Mouse (Mus musculus) right cerebral cortex, postnatal 14 days (tissue): ENCODE measurements around the gene Hes1.

Source experiments
- DNase-seq: peaks from one replicate; pipeline ENCODE4 v3.0.0; 2022

The Hes1 gene

DNA sequence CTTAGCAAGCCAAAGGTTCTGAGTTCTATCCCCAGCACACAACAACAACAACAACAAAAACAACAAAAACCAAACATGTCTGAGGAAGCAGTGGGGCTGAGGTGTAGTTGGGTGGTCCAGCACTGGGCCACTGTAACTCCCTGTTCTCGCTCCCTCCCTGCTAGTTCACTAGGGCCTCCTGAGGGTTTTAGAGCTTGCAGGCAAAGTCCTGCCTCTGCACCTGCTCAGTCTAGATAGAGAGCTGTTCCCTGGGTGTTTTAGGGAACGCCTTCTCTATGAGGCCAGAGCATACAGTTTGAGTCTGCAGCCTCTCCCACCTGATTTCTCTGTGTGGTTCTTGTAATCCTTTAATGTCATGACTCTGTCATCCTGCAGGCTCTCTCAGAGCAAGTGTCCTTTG lies 11.9 kb upstream of the Hes1 start:
- DNase-seq: no peak

DNA sequence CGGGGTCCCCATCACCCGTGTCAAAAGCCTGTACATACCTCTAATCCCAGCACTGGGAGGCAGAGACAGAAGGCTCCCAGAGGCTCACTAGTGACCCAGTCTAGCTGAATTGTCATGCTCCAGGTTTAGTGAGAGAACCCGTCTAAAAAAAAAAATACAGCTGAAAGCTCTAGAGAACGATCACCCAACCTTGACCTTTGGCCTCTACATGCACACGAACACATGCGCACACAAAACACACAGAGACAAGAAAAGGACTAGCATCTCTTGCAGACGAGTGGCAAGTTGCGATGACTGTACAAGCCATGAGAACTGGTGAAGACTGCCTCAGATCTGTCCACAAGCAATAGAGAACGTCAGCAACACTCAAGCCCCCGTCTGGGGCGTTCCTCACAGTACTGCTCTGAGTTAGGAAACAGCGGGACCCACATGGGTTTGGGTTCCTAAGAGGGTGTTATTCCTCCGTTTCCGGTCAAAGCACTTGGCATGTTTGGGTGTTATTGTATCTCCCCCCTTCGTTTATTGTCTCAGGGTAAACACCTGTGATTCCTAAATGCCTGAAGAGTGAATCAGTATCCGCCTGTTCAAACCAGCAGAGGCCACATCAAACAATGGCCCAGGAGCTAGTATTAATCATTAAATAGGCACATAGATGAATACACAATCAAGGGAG lies 11.2 kb upstream of the Hes1 start:
- no peak for DNase-seq

DNA sequence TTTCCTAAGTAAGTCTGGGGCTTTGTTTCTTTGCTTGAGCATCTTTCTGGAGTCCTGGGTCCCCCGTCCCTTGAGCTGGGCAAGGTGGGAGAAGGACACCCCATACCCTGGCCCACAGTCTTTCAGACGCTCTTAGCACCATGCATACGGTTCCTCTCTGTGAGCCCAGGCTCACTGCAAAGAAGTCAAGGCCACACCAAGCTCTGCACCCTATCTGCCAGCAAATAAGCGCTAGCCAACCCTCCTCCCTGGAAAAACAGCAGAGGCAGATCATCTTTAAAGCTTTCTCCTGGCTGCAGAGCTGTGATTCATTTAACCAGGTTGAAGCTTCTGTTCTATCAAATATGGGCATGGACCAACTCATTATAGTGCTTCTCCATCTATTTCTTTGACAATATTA lies 9.6 kb upstream of the Hes1 start:
- DNase-seq: no peak

DNA sequence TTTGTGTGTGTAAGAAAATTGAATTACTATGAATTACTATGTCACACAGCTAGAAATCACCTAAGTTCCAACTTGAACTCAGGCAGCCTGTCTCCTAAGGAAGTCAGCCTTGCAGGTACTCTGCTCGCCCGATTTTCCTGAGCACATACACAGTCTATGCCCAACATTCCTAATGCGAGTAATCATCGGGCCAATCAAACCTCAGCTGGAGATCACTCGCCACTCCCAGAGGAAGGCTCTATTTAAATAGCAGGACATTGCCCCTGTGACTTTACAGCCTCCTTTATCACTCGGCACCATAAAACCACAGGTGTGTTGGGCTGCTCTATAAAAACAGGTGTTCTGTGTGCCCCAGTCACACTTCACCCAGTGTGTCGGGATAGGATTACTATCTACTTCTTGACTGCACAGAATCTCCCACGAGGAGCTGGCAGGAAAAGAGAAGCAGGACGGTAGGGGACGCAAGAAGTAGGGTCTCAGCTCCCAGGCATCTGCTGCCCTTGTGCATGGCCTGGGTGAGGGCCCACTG lies 8.8 kb upstream of the Hes1 start:
- DNase-seq: no peak

DNA sequence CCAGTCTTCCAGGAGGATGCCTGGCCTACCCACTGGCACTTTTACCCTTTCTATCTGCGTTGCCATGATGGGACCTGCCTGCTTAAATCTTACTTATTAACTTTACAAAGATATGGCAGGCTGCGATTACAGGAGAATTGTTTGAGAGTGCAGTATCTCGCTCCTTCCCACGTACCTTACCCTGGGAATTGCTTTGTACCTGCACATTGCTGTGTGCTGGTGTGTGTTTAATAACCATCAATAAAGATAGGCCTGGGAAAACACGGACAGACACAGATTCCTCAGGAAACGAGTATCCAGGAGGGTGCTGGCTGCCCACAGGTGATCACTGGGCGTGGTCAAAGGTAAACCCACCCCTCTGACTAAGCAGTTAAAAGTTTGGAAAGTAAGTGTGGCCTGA lies 8.3 kb upstream of the Hes1 start:
- no peak for DNase-seq

DNA sequence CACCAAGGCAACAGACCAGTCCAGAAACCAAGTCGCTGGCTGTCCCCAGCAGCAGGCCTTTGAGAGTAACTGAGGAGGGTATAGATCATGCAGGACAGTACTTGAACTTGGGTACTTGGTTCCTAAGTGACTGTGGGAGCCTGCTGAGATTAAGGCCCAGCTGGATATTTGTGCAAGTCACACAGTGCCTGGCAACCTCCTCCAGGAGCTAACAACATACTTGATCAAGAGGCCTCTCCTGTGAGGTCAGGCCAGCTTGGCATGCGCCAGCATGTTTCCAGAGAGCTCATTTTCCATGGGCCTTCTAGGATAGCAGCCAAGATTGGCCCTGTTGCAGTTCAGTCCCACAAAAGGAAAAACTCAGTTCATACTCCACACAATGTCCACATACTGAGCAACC lies 7.3 kb upstream of the Hes1 start:
- DNase-seq: no peak

DNA sequence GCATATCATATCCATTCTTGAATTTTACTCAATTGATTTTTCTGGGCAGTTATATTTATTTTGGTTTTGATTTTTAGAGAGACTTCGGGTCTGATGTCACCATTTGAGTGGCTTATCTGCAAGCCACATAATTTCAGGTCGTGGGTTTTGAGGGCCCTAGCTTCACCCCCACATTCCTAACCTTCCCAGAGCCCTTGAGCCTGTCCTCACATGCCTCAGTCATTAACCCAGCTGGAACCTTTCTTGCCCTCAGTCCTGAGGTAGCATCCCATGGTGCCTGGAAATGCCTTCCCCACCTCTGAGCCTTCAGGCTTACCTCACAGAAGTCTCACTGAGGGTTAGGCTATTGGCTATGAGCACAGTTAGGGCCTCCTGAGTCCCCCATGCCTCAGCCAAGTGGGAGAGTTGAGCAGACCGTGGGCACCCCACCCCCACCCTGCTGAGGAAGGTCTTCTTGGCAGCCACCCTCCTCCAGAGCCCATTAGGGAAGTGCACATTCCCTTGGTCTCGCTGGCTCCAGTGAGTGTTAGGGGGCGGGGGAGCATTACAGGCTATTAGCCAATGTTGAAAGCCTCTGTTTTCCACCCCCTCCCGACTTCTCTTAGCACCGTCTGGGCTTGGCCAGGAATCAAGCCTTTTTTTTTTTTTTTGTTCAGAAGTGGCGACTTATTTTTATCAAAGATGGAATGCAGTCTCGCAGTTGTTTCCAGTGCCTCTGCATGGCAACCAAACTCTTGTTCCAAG lies 5.0 kb upstream of the Hes1 start:
- DNase-seq: peak; percentile 39

DNA sequence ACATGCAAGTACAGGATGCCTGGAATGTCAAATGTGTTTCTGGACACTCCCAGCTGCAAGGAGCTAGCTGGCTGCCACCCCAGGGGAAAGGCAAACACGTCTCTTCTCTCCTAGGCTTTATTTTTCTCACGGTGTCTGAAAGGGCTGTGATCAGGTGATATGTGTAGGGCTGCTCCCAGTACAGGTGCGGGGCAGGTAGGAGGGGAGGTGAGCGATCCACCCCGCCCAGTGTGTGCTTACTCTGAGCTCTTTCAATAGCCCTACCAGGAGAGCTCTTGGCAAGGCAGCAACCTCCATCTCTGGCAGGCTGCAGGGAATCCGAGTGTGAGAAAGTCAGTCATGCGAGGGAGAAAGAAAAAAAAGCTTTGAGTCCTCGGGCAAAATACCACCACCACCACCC lies 3.8 kb upstream of the Hes1 start:
- DNase-seq: no peak

DNA sequence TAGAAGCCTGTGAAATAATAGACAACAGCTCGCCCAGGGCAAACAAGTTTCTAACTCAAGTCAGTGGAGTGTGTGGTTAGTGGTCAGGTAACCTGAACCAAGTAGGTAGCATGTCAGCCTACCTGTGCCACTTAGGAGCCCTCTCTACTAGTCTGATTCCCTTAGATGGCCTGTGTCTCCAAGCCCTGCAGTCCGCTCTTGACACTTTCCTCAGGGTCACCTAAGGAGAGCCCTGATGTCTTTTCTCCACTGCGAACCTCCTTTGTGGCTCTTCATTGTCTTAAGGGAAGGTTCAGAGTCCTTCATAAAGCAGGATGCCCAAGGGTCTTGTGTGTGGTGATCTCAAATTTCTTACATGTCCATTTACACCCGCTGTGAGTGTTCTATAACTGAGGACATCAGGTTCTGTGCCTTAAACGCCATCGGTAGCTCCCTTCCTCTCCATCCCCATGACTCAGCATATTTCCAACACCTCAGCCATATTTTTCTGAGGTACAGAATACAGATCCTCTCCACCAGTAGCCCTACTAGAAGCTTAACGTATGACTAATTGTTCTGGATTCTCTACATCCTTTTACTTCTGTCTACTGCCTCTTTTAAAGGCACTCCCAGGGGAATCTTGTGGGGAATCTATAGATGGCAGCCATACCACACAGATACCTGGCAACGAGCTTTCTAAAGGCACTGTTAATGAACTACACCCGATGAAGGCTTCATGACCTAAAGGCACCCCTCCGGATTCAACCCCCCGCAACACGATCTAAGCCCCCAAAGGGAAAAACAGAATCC lies 1.7 kb upstream of the Hes1 start:
- DNase-seq: no peak

DNA sequence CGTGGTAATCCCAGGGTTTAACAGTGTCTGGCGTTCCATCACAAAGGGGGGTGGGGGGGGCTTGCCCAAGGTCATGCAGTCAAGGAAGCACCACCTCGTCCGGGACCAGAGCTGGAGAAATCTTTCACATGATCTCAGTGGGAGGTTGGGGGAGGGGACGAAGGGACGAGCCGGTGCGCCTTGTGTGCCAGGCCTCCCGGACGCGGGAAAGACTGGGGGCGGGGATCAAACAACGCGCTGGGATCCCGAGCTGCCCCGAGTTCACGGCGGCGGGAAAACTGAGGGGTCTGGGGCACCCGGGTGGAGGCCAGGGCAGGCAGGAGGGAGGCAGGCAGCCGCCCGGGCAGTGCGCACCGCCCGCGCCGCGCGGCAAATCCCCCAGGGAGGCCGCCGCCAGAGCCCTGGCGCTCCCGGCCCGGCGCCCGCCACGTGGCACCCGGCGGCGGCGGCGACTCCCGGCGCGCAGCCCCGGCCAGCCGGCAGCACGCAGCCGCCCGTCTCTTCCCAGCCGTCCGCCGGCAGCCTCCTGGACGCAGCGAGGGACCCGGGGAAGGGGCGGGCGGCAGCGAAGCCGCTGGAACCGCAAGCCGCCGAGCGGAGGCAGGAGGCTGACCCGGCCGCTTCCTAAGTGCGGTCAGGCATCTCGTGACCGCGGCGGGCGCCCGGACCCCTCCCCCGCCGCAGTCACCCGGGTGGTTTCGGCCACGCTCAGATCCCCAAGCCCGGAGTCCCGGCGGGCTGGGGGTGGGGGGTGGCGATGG lies 883 bp upstream of the Hes1 start:
- DNase-seq: peak; percentile 64

DNA sequence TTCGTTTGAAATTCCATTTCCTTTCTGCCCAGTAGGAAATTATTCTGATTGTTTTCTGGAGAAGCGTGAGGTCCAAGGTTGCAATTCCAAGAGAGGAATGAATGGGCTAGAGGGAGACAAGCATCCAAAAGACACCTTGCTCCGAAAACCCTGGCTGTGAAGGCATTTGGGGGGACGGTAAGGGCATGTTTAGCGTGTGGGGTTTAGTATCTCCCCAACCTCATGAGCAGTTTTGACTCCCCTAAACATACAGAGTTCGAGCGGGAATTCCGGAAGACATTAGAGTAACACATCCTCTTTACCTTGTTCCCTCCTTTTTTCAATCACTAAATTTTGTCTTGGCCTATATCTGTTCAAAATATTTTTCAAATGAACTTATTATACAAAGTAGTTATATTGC lies 429 bp downstream of the Hes1 start:
- DNase-seq: no peak

DNA sequence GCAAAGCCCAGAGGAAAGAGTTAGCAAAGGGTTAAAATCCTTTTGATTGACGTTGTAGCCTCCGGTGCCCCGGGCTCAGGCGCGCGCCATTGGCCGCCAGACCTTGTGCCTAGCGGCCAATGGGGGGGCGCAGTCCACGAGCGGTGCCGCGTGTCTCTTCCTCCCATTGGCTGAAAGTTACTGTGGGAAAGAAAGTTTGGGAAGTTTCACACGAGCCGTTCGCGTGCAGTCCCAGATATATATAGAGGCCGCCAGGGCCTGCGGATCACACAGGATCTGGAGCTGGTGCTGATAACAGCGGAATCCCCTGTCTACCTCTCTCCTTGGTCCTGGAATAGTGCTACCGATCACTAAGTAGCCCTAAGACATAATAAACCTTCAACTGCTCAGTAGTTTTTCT lies 893 bp downstream of the Hes1 start:
- DNase-seq: peak; percentile 86

DNA sequence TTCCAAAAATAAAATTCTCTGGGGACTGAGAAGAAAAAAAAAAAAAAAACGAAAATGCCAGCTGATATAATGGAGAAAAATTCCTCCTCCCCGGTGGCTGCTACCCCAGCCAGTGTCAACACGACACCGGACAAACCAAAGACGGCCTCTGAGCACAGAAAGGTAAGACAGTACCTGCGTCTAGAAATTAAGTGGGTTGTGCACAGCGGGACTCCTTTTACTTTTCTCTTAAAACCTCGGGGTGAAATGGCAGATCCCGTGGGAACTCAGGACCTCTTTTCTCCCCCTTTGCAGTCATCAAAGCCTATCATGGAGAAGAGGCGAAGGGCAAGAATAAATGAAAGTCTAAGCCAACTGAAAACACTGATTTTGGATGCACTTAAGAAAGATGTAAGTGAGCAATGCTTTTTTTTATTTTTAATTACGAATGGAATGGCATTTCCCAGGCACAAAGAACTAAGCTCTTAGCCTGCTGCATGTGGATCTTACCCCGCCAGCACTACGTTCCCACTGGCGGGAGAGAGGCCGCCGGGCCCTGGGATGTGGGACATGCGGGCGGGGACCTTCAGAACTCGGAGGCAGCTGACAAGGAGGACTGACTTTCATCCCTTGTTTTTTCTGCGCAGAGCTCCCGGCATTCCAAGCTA lies 1.5 kb downstream of the Hes1 start:
- no peak for DNase-seq

DNA sequence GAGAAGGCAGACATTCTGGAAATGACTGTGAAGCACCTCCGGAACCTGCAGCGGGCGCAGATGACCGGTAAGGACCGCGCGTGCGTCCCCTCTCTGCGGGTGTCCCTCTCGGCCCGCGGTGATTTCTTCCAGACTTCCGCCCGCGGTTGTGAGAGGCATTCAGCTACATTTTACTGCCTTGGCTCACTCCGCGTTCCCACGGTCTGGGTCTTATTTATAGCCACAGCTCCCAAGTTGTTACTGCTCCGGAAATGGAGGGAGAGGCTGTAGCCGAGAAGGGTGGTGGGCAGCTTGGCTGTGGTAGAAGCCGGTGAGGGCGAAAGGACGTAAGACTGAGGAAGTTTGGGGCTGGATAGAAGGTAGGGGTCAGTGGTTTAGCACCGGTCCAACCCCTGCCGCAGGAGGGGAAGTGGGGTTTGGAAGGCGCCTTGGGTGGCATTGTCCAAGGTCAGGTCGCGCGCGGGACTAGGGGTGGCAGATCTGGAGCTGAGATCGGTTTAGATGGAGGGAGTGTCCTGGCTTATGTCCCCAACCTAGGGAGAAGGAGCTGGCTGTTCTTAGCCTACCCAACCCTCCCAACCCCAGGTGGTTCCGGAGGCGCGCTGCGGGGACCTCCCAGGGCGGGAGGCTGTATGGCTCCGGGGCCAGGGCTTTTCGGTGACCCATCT lies 2.1 kb downstream of the Hes1 start:
- peak; percentile 59 for DNase-seq

DNA sequence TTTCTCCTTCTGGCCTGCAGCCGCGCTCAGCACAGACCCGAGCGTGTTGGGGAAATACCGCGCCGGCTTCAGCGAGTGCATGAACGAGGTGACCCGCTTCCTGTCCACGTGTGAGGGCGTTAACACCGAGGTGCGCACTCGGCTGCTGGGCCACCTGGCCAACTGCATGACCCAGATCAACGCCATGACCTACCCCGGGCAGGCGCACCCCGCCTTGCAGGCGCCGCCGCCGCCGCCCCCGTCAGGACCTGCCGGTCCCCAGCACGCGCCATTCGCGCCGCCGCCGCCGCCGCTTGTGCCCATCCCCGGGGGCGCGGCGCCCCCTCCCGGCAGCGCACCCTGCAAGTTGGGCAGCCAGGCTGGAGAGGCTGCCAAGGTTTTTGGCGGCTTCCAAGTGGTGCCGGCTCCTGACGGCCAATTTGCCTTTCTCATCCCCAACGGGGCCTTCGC lies 2.7 kb downstream of the Hes1 start:
- DNase-seq: peak; percentile 90

DNA sequence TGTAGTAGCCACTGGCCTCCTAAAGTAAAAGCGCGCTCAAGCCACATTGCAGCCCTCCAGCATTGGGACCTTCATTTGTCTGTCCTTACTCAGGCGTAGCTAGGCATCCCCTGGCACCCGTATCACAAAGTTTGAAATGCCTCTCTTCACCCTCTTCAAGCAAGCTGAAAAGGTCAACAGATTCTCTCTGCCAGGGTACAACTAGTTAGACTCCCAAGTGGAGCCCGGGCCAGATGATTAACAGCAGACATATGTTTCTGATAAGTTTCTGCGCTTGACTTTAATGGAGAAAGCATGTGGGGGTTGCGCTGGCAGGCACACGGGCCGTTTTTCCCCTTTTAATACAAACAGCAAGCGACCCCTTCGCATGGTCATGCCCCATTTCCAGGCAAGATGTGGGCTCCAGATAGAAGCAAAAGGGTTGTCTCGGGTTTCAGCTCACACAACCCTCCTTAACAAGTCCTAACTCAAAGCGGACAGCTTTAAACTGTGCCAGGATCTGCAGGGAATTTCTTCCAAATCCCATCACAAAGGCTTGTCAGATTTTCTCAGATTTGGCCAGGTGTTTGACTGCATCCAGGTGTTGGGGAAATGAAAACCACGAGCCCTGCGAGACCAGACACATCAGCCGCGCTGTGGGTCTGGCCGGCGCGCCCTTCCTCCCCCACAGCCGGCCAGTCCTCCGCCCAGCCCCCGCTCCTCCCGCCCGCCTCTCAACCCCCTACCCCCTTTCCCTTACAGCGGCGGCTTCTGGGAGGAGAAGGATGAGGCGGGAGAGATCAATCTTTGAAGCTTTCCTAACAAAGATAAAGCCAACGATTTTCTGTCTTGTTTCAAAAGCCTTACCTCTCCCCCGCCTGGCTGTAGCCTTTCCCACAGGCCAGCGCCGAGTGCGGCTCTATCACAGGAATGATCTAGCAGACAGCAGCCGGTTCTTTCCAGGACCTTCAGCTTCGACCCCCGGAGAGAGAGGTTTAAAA lies 4.1 kb downstream of the Hes1 start:
- no peak for DNase-seq

DNA sequence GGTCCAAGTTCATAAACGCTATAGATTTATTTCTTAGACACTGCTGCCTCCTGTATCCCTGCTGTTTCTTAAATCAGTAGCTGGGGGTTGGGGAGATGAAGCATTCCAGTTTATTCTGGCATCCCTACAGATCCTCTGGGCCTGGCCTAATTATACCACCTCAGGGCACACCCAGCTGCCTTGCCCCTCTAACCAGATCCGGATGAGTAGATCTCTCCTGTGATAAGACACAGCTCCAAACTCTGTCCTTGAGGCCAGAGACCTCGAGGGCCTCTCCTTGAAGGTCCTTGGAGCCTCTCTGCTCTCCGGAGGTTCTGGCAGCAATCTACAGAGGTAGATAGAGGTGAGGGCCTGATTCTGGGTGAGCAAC lies 5.4 kb downstream of the Hes1 start:
- no peak for DNase-seq

DNA sequence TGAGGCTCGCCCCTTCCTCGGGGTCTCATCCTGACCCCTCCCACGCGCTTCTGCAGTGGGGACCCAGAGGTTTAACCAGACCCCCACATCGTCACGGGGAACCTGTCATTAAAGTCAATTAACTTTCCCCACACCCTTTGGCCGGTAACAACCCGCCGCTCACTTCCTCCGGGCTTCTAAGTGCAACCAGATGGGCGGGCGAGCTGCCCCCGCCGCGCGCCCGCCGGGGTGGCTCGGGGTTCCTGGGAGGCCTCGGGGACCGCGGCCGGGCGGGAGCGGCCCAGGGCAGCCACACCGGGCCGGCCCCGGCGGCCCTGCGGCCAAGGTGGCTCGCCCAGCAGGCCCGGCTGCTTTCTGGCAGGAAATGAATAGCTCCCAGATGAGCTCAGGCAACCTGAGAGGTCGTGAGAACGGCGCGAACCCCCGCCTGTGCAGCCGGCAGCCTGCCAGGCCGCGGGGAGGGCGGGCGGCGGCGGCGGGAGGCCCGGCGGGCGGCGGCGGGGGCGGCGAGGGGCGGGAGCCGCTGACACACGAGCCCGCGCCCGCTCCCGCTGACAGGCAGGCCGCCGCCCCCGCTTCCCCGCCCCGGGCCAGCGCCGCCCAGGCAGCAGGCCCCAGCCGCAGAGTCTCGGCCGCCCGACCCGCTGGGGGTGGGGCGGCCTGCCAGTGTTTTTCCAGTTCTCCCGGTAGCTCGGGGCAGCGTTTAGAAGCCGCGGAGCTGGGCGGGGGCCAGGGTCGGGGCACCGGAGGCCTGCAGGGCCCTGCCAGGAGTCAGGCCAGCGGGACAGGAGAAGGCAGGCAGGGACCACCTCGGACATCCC lies 6.0 kb downstream of the Hes1 start:
- DNase-seq: peak; percentile 75

DNA sequence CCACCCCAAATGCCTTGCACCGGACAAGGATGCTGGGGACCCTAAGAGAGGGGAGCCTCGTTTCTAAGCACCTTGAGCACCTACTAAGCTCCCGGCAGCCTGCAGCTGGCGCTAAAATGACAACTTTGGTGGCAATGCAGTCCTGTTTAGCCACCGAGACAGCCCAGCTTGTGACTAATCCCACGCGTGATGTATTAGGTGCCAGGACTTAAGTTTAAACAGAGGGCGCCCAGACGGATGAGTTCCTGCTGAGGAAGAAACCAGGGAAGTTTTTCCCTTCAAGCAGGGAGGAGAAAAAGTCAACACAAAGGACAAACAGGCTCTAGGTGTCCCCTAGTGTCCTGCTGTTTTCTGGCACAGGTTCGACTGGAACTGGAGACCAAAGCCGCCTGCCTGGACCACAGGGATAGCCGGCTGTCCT lies 6.6 kb downstream of the Hes1 start:
- DNase-seq: no peak

DNA sequence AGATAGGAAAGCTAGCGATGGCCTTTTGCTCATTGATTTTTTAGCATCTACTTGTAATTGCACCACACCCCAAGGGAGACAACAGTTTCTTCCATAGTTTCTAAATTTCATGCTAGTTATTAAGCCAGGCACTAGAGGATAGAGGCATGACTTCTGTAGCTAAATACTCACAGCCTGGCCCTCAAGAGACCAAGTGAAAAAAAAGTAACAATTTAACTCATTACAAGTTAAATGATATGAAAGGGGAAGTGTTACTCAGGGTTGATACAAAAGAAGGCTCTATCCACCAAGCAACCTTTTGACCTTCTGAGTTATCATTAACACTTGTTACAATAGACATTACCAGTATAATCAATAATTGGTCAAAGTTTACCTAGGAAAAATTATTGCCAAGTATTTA lies 9.1 kb downstream of the Hes1 start:
- DNase-seq: no peak
